Mouse (Mus musculus) testis, adult 2 months (tissue): ENCODE measurements at regions not wholly inside any gene's neighbourhood (a gene's known extent, or its start where the extent isn't known, plus 50 kb on each side); places are given as distances from the start of the nearest gene placed in this dataset.

ENCODE experiments used
- CTCF ChIP-seq: fragments of 200-500 bp; IDR thresholded peaks from 2 replicates; pipeline ENCODE4 v1.5.1; 2012; ENCODE audit warnings: low read depth, mild to moderate bottlenecking, inconsistent platforms, low read length, moderate library complexity; ENCODE audit not compliant: control insufficient read depth, insufficient read depth, insufficient replicate concordance
- POLR2A ChIP-seq: fragments of 200-500 bp; IDR thresholded peaks from 2 replicates; pipeline ENCODE4 v1.6.1; 2012; ENCODE audit warnings: low read depth, mild to moderate bottlenecking, inconsistent platforms, low read length, moderate library complexity; ENCODE audit not compliant: control insufficient read depth

GRCm38 (mm10) chr8:78065890-78066493 is 147.1 kb upstream of the Ttc29 start:
- TF ChIP-seq CTCF (no peak), POLR2A (no peak)
